Mouse (Mus musculus) brain, adult 10 weeks (tissue): ENCODE data around the gene Map7. TPM values are rescaled to one million over a fixed set of nuclear protein-coding genes. Genes with fewer than 3 reads are reported as not detected.

Experiments used
- polyA plus RNA-seq: library from polyadenylated mRNA; stranded (reverse); fragments of 350-450 nt; fragmentation: Illumina TruSeq; extraction: RNeasy Lipid Tissue Mini Kit (QIAGEN cat#74804); gene quantifications from one replicate; pipeline ENCODE4 v1.2.3, GENCODE M21; 2015; ENCODE audit warnings: low read depth, low replicate concordance

Gene Map7
- 88.5 TPM for polyA plus RNA-seq

GRCm38 (mm10) chr10:20148130-20148772 is at the start of gene Map7:
Gene Map7 (plus strand): TSS chr10:20148471.

GRCm38 (mm10) chr10:20311918-20312735 is 163.9 kb downstream of the Map7 start, which contains the start of gene Bclaf1:
Gene Bclaf1 (plus strand): TSS chr10:20312469.

Other genes with a start within 250 kb of the Map7 start
- gene Pex7, start 240.8 kb upstream of the Map7 start, polyA plus RNA-seq, result 36.8 TPM
- gene Map3k5, start 214.0 kb upstream of the Map7 start, polyA plus RNA-seq, result 16.5 TPM
- 72.4 TPM for gene Bclaf1, start 164.0 kb downstream of the Map7 start, polyA plus RNA-seq
- 0.59 TPM for gene Mtfr2, start 199.3 kb downstream of the Map7 start, polyA plus RNA-seq